Mouse (Mus musculus) gastrocnemius, postnatal 4 days (tissue): ENCODE measurements at regions not wholly inside any gene's neighbourhood (a gene's known extent, or its start where the extent isn't known, plus 50 kb on each side); places are given as distances from the start of the nearest gene placed in this dataset.
A peak's percentile ranks its signal among the peaks of the same experiment; 100 is the strongest.

Experiments used
- DNase-seq, 2 experiments: peaks; one replicate each; pipeline ENCODE4 v3.0.0; 2021 to 2022; ENCODE audit warnings: low spot score in 2 of 2, mixed read lengths in 2 of 2

GRCm38 (mm10) chr6:140300470-140301145 lies 123.2 kb upstream of the Plekha5 start:
- peak in 1 of 2 experiments; percentile 43 for DNase-seq

- DNase-seq: no peak
Measured at GRCm38 (mm10) chr6:140299653-140300052, 124.2 kb upstream of the Plekha5 start.

GRCm38 (mm10) chr6:140297969-140298554 lies 125.8 kb upstream of the Plekha5 start:
- no peak for DNase-seq

GRCm38 (mm10) chr6:140297561-140297960 lies 126.3 kb upstream of the Plekha5 start:
- DNase-seq: no peak

- DNase-seq: no peak
Measured at GRCm38 (mm10) chr6:140290109-140290508, 133.7 kb upstream of the Plekha5 start.

GRCm38 (mm10) chr6:140288799-140289198 lies 135.1 kb upstream of the Plekha5 start:
- no peak for DNase-seq

- no peak for DNase-seq
Measured at GRCm38 (mm10) chr6:140282285-140282577, 141.6 kb upstream of the Plekha5 start.

- DNase-seq: no peak
Measured at GRCm38 (mm10) chr6:140281488-140282284, 142.2 kb upstream of the Plekha5 start.

GRCm38 (mm10) chr6:140280817-140281475 lies 142.9 kb upstream of the Plekha5 start:
- DNase-seq: no peak

GRCm38 (mm10) chr6:140279736-140280370 lies 144.0 kb upstream of the Plekha5 start:
- DNase-seq: no peak

GRCm38 (mm10) chr6:140278750-140279149 lies 145.1 kb upstream of the Plekha5 start:
- no peak for DNase-seq

- DNase-seq: no peak
Measured at GRCm38 (mm10) chr6:140270592-140270991, 153.3 kb upstream of the Plekha5 start.

GRCm38 (mm10) chr6:140268315-140269070 lies 155.4 kb upstream of the Plekha5 start:
- DNase-seq: no peak

GRCm38 (mm10) chr6:140263920-140264319 lies 159.9 kb upstream of the Plekha5 start:
- DNase-seq: no peak

GRCm38 (mm10) chr6:140261813-140262212 lies 162.0 kb upstream of the Plekha5 start:
- no peak for DNase-seq

- DNase-seq: no peak
Measured at GRCm38 (mm10) chr6:140258761-140259160, 165.1 kb upstream of the Plekha5 start.

- no peak for DNase-seq
Measured at GRCm38 (mm10) chr6:140258101-140258500, 165.8 kb upstream of the Plekha5 start.

GRCm38 (mm10) chr6:140251527-140251926 lies 172.3 kb upstream of the Plekha5 start:
- no peak for DNase-seq

- no peak for DNase-seq
Measured at GRCm38 (mm10) chr6:140243411-140244151, 180.3 kb upstream of the Plekha5 start.

- no peak for DNase-seq
Measured at GRCm38 (mm10) chr6:140239356-140239755, 184.5 kb upstream of the Plekha5 start.
